Mouse (Mus musculus): ENCODE results near the gene Nlrp6. TPM values are rescaled to one million over a fixed set of nuclear protein-coding genes. Genes with fewer than 3 reads are reported as not detected.

Gene Nlrp6
- polyA plus RNA-seq, 1 experiment = 0.18 TPM

GRCm38 (mm10) chr7:140946311-140946710, 25.6 kb downstream of the Nlrp6 start:
- no peaks in the 10 kb centered on the region for H3K4me1 ChIP-seq (ENCODE audit: control insufficient read depth, insufficient read depth, low read length)
- no peak overlapping the region for H3K27ac ChIP-seq (ENCODE audit: insufficient read depth, low read length)
- no peaks in the 10 kb centered on the region for H3K27me3 ChIP-seq (ENCODE audit: control insufficient read depth, insufficient read depth, low read length)
- 90% methylated on average over 10 of the region's 10 CpGs for WGBS
- no peak overlapping the region for H3K4me3 ChIP-seq (replicated peaks; ENCODE audit: insufficient read depth, low read depth, low read length)
- no peak for TF ChIP-seq CTCF (IDR thresholded peaks at IDR 0.05; ENCODE audit: borderline replicate concordance, insufficient read depth, low read depth, low read length)
- no peak for TF ChIP-seq POLR2A (IDR thresholded peaks at IDR 0.05; ENCODE audit: borderline replicate concordance, insufficient read depth, low read length)
- no peak for DNase-seq

GRCm38 (mm10) chr7:140946980-140947379, 26.3 kb downstream of the Nlrp6 start:
- Histone ChIP-seq H3K27ac (ENCODE audit: insufficient read depth, low read length) (no peak overlapping the region), H3K27me3 (ENCODE audit: control insufficient read depth, insufficient read depth, low read length) (no peaks in the 10 kb centered on the region), H3K4me3 (replicated peaks; ENCODE audit: insufficient read depth, low read depth, low read length) (no peak overlapping the region), H3K4me1 (ENCODE audit: control insufficient read depth, insufficient read depth, low read length) (no peaks in the 10 kb centered on the region)
- TF ChIP-seq POLR2A (IDR thresholded peaks at IDR 0.05; ENCODE audit: borderline replicate concordance, insufficient read depth, low read length) (no peak), CTCF (IDR thresholded peaks at IDR 0.05; ENCODE audit: borderline replicate concordance, insufficient read depth, low read depth, low read length) (no peak)
- no peak for DNase-seq
- 79% methylated on average over 7 of the region's 7 CpGs for WGBS

DNA sequence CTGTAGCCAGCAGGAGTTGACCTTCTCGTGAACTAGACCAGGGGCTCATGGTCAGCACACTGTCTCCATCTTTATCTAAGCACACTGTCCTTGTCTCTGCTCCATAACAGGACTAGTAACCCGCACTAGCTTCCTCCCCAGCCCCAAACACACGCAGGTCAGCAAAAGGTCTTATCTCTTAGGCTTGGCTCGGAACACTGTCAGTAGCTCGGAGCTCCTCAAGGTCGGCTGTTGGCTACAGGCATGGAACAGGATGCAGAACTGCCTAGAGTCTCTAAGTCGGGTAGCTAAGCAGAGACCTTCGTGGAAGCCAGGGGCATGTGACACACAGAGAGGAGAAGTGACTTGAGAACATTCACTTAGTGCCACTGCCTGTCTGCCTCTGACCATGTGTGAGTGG, 27.5 kb downstream of the Nlrp6 start:
- 88% methylated on average over 8 of the region's 8 CpGs for WGBS
- no peak overlapping the region for H3K4me3 ChIP-seq (replicated peaks; ENCODE audit: insufficient read depth, low read depth, low read length)

DNA sequence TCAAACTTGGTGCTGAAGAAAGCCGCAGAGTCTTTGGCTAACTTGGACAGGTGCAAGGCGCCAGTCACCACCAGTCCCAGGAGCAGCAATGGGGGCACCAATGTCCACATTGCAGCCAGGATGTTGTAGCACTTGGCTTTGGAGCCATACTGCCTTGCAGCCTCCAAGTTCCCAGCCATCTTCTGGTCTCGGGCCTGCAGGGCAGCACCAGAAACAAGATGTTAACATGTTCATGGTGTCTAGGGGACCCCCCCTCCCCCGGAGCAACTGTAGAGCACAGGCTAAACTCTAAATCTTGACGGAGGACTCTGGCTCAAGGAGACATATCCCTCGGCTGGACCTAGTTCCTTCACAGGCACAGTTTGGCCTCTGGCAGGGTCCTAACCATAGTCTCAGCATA, 28.6 kb downstream of the Nlrp6 start:
- DNase-seq = no peak
- Histone ChIP-seq H3K27ac (ENCODE audit: insufficient read depth, low read length) (no peak overlapping the region), H3K4me3 (replicated peaks; ENCODE audit: insufficient read depth, low read depth, low read length) (no peak overlapping the region), H3K27me3 (ENCODE audit: control insufficient read depth, insufficient read depth, low read length) (no peaks in the 10 kb centered on the region), H3K4me1 (ENCODE audit: control insufficient read depth, insufficient read depth, low read length) (no peaks in the 10 kb centered on the region)
- 88% methylated on average over 6 of the region's 6 CpGs for WGBS
- TF ChIP-seq POLR2A (IDR thresholded peaks at IDR 0.05; ENCODE audit: borderline replicate concordance, insufficient read depth, low read length) = no peak
- no peak for TF ChIP-seq CTCF (IDR thresholded peaks at IDR 0.05; ENCODE audit: borderline replicate concordance, insufficient read depth, low read depth, low read length)

More for the DNA sequence above, 27.5 kb downstream of the Nlrp6 start:
- Histone ChIP-seq H3K27ac (ENCODE audit: insufficient read depth, low read length) (no peak overlapping the region), H3K4me1 (ENCODE audit: control insufficient read depth, insufficient read depth, low read length) (no peaks in the 10 kb centered on the region), H3K27me3 (ENCODE audit: control insufficient read depth, insufficient read depth, low read length) (no peaks in the 10 kb centered on the region)
- no peak for DNase-seq
- TF ChIP-seq CTCF (IDR thresholded peaks at IDR 0.05; ENCODE audit: borderline replicate concordance, insufficient read depth, low read depth, low read length) (no peak), POLR2A (IDR thresholded peaks at IDR 0.05; ENCODE audit: borderline replicate concordance, insufficient read depth, low read length) (no peak)

DNA sequence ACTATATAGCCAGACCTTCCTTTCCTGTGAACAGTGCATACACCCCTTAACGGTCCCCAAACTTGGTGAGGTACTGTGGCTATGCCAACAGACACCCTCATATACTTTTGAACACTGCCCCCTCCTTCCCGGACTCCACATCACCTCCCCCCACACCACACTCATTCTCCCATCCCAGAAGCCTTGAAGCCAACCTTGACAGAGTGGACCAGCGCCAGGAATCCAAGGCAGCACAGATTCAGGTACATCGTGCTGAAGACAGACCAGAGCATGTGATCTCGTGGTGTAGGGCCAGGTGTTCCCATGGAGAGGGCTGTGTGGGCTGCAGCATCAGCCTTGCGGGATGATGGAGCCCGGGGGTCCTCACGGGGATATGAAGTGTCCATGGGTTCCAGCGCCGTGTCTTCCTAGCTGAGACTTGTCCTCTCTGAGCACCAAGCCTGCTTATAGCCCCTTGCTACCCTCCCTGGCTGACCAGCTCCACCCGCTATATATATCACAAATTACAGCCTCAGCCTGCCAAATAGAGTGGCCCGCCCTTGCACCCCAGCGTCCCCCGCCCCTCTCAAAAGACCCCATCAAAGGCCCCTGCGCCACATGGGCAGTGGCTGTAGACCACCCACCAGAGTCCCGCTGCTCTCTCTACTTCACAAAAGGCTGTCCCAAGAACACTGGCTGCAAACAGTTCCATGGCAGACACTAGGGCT, 29.3 kb downstream of the Nlrp6 start, which contains the start of gene Ifitm5:
TSS of gene Ifitm5 (minus strand) at position 468 of the 707 bp plus-strand sequence.
- H3K4me3 ChIP-seq (replicated peaks; ENCODE audit: insufficient read depth, low read depth, low read length) = no peak within 1 kb of the TSS
- no peak for TF ChIP-seq POLR2A (IDR thresholded peaks at IDR 0.05; ENCODE audit: borderline replicate concordance, insufficient read depth, low read length)
- TF ChIP-seq CTCF (IDR thresholded peaks at IDR 0.05; ENCODE audit: borderline replicate concordance, insufficient read depth, low read depth, low read length) = no peak
- no peak for DNase-seq
- H3K27ac ChIP-seq (ENCODE audit: insufficient read depth, low read length) = no peak within 1 kb of the TSS
- 75% methylated on average over 16 of the region's 16 CpGs for WGBS
- H3K4me1 ChIP-seq (ENCODE audit: control insufficient read depth, insufficient read depth, low read length) = no peaks in the 10 kb centered on the region
- H3K27me3 ChIP-seq (ENCODE audit: control insufficient read depth, insufficient read depth, low read length) = no peaks in the 10 kb centered on the region

DNA sequence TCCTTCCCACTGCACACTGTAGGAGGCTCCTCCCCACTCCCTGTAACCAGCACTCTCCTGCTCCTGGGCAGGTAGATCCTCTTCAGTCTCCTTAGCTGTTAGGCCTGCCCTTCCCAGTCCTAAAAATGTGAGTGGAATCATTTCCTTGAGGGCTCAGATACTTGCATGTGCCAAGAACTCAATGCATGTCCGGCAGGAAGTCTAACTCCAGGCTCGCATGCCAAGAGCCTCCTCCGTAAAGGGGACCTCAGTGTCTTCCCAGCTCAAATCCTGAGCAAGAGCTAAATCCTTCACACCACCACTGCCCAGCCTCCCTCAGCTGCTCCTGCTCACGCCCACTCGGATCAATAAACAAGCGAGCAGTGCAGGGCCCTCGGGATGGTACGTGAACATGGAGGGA, 30.3 kb downstream of the Nlrp6 start:
- H3K27ac ChIP-seq (ENCODE audit: insufficient read depth, low read length) = no peak overlapping the region
- no peak for TF ChIP-seq CTCF (IDR thresholded peaks at IDR 0.05; ENCODE audit: borderline replicate concordance, insufficient read depth, low read depth, low read length)
- TF ChIP-seq POLR2A (IDR thresholded peaks at IDR 0.05; ENCODE audit: borderline replicate concordance, insufficient read depth, low read length) = no peak
- 48% methylated on average over 8 of the region's 8 CpGs for WGBS
- no peak overlapping the region for H3K4me3 ChIP-seq (replicated peaks; ENCODE audit: insufficient read depth, low read depth, low read length)
- no peaks in the 10 kb centered on the region for H3K27me3 ChIP-seq (ENCODE audit: control insufficient read depth, insufficient read depth, low read length)
- H3K4me1 ChIP-seq (ENCODE audit: control insufficient read depth, insufficient read depth, low read length) = no peaks in the 10 kb centered on the region
- DNase-seq = no peak

DNA sequence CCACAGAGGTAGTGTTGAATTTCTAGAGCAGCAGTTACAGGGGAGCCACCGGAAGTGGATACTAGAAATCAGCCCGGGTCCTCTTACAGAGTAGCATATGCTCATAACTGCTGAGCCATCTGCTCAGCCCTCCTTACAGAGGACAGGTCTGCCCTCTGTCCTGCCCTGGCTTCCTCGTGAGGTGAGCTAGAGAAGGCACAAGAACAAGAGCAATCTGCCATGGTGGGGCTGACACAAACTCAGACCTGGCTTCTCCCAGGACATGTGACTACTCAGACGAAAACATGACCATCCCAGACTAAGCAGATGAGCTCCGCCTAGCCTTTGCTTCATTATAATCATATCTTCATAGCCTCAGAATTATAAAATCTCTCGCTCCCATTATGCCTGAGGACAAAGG, 31.1 kb downstream of the Nlrp6 start:
- no peak for TF ChIP-seq CTCF (IDR thresholded peaks at IDR 0.05; ENCODE audit: borderline replicate concordance, insufficient read depth, low read depth, low read length)
- no peak for TF ChIP-seq POLR2A (IDR thresholded peaks at IDR 0.05; ENCODE audit: borderline replicate concordance, insufficient read depth, low read length)
- DNase-seq = no peak
- no peaks in the 10 kb centered on the region for H3K4me1 ChIP-seq (ENCODE audit: control insufficient read depth, insufficient read depth, low read length)
- H3K4me3 ChIP-seq (replicated peaks; ENCODE audit: insufficient read depth, low read depth, low read length) = no peak overlapping the region
- WGBS = 58% methylated on average over 6 of the region's 6 CpGs
- no peaks in the 10 kb centered on the region for H3K27me3 ChIP-seq (ENCODE audit: control insufficient read depth, insufficient read depth, low read length)
- no peak overlapping the region for H3K27ac ChIP-seq (ENCODE audit: insufficient read depth, low read length)

DNA sequence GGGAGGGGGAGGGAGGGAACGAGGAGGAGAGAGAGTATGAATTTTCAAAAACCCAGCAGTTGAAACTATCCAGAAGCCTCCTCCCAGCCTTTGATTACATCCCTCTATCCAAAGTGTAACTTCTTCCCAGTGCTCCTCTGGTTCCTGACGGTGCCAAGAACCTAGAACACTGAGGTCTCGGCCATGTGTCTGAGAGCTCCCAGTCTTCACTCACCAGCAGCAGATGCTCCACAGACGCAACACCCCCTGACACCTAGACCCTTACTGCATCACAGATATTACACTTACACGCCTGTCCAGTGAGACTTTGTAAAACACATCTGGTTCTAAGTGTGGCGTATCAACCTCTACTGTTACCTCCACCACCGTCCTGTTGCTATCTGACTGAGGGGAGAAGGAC, 31.7 kb downstream of the Nlrp6 start:
- Histone ChIP-seq H3K27me3 (ENCODE audit: control insufficient read depth, insufficient read depth, low read length) (no peaks in the 10 kb centered on the region), H3K4me3 (replicated peaks; ENCODE audit: insufficient read depth, low read depth, low read length) (no peak overlapping the region), H3K27ac (ENCODE audit: insufficient read depth, low read length) (no peak overlapping the region), H3K4me1 (ENCODE audit: control insufficient read depth, insufficient read depth, low read length) (no peaks in the 10 kb centered on the region)
- DNase-seq = no peak
- TF ChIP-seq CTCF (IDR thresholded peaks at IDR 0.05; ENCODE audit: borderline replicate concordance, insufficient read depth, low read depth, low read length) = no peak
- TF ChIP-seq POLR2A (IDR thresholded peaks at IDR 0.05; ENCODE audit: borderline replicate concordance, insufficient read depth, low read length) = no peak
- WGBS = 79% methylated on average over 7 of the region's 7 CpGs
